Mouse (Mus musculus): ENCODE results near the gene Hist1h3b. TPM values are rescaled to one million over a fixed set of nuclear protein-coding genes. Genes with fewer than 3 reads are reported as not detected.

Hist1h3b gene
- polyA plus RNA-seq, 1 experiment from 2014 or later: 10.5 TPM

DNA sequence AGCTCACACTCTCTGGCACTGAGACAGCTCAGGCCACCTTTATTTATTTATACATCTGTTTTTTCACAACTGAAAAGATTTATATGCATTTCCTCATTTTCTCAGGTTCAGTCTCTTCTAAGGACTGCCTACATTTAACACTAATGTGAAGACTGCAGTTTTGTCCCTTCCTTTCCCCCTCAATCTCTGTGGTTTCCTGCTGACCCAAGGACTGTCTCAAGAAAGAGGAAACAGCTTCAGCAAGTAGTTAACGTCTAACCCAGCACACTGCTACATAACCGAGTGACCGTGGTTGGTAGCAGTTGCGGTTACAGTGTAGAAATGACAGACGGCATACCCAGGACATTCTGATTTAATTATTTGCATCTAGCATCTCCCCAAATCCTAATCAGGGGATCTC, 47.3 kb downstream of the Hist1h3b start:
- DNase-seq (ENCODE audit: low spot score) (no peak), ATAC-seq (replicated peaks; ENCODE audit: insufficient number of reproducible peaks, low FRiP score, low TSS enrichment, low read depth) (no peak)
- WGBS: 68% methylated on average over 5 of the region's 5 CpGs
- no peak overlapping the region for H3K27ac ChIP-seq (replicated peaks; ENCODE audit: low read depth, low read length)
- H3K4me2 ChIP-seq (ENCODE audit: low read depth, low read length): no peak overlapping the region
- H3K4me3 ChIP-seq (ENCODE audit: low read depth, low read length): no peak overlapping the region
- no peak overlapping the region for H3K9ac ChIP-seq (replicated peaks; ENCODE audit: low read length)
- H3K4me1 ChIP-seq (ENCODE audit: control insufficient read depth, insufficient read depth, low read length): no peaks in the 10 kb centered on the region
- no peaks in the 10 kb centered on the region for H3K36me3 ChIP-seq (replicated peaks; ENCODE audit: control insufficient read depth, insufficient read depth, low read depth, low read length)
- no peaks in the 10 kb centered on the region for H3K9me3 ChIP-seq (replicated peaks; ENCODE audit: control insufficient read depth, low read length)
- no peaks in the 10 kb centered on the region for H3K27me3 ChIP-seq (ENCODE audit: control insufficient read depth, insufficient read depth, low read length)

Small RNAs within 50 kb of the gene (microRNA-seq; reads per million reads assigned to microRNA genes)
- gene Gm44314 (ENCODE audit: borderline number of aligned reads): not detected
- not detected for gene Gm44484 (ENCODE audit: borderline number of aligned reads)

Other genes with a start within 250 kb of the Hist1h3b start
- gene Hist1h4h, start 221.2 kb upstream of the Hist1h3b start, polyA plus RNA-seq (2014; fragmentation: Nextera tagmentation; extraction: Ambion mirVana): 3.5 and 5.0 TPM in 2 replicates
- 7.8 and 7.9 TPM in 2 replicates for gene Hist1h2af, start 218.4 kb upstream of the Hist1h3b start, polyA plus RNA-seq (2014; fragmentation: Nextera tagmentation; extraction: Ambion mirVana)
- 6.1 and 7.8 TPM in 2 replicates for gene Hist1h3g, start 216.8 kb upstream of the Hist1h3b start, polyA plus RNA-seq (2014; fragmentation: Nextera tagmentation; extraction: Ambion mirVana)
- gene Hist1h2bh, start 208.9 kb upstream of the Hist1h3b start, polyA plus RNA-seq (2014; fragmentation: Nextera tagmentation; extraction: Ambion mirVana): 0.67 and 1.3 TPM in 2 replicates
- 1.2 and 1.5 TPM in 2 replicates for gene Hist1h3f, start 208.2 kb upstream of the Hist1h3b start, polyA plus RNA-seq (2014; fragmentation: Nextera tagmentation; extraction: Ambion mirVana)
- gene Hist1h4f, start 200.6 kb upstream of the Hist1h3b start, polyA plus RNA-seq (2014; fragmentation: Nextera tagmentation; extraction: Ambion mirVana): 1.3 TPM in 1 of 2 replicates, not detected in the other
- gene Hist1h1d, start 199.0 kb upstream of the Hist1h3b start, polyA plus RNA-seq (2014; fragmentation: Nextera tagmentation; extraction: Ambion mirVana): 0.53 and 0.71 TPM in 2 replicates
- gene Hist1h3e, start 189.9 kb upstream of the Hist1h3b start, polyA plus RNA-seq (2014; fragmentation: Nextera tagmentation; extraction: Ambion mirVana): 9.0 and 12.1 TPM in 2 replicates
- gene Hist1h2ae, start 181.0 kb upstream of the Hist1h3b start, polyA plus RNA-seq (2014; fragmentation: Nextera tagmentation; extraction: Ambion mirVana): 78.4 and 99.4 TPM in 2 replicates
- 8.4 and 8.6 TPM in 2 replicates for gene Hist1h2bg, start 180.9 kb upstream of the Hist1h3b start, polyA plus RNA-seq (2014; fragmentation: Nextera tagmentation; extraction: Ambion mirVana)
- gene Hist1h2bf, start 178.1 kb upstream of the Hist1h3b start, polyA plus RNA-seq (2014; fragmentation: Nextera tagmentation; extraction: Ambion mirVana): 4.1 and 4.9 TPM in 2 replicates
- 2.1 and 3.8 TPM in 2 replicates for gene Hist1h2ad, start 177.9 kb upstream of the Hist1h3b start, polyA plus RNA-seq (2014; fragmentation: Nextera tagmentation; extraction: Ambion mirVana)
- 10.2 and 11.3 TPM in 2 replicates for gene Hist1h3d, start 176.5 kb upstream of the Hist1h3b start, polyA plus RNA-seq (2014; fragmentation: Nextera tagmentation; extraction: Ambion mirVana)
- gene Hist1h4d, start 170.7 kb upstream of the Hist1h3b start, polyA plus RNA-seq (2014; fragmentation: Nextera tagmentation; extraction: Ambion mirVana): 115 and 122 TPM in 2 replicates
- 2.1 and 3.1 TPM in 2 replicates for gene Hist1h2be, start 131.1 kb upstream of the Hist1h3b start, polyA plus RNA-seq (2014; fragmentation: Nextera tagmentation; extraction: Ambion mirVana)
- 23.0 and 24.4 TPM in 2 replicates for gene Hist1h1e, start 129.7 kb upstream of the Hist1h3b start, polyA plus RNA-seq (2014; fragmentation: Nextera tagmentation; extraction: Ambion mirVana)
- 1.4 and 2.2 TPM in 2 replicates for gene Hist1h2ac, start 68.3 kb upstream of the Hist1h3b start, polyA plus RNA-seq (2014; fragmentation: Nextera tagmentation; extraction: Ambion mirVana)
- gene Hist1h2bc, start 68.1 kb upstream of the Hist1h3b start, polyA plus RNA-seq (2014; fragmentation: Nextera tagmentation; extraction: Ambion mirVana): 25.1 and 27.3 TPM in 2 replicates
- not detected in 2 replicates for gene Hist1h1t, start 56.5 kb upstream of the Hist1h3b start, polyA plus RNA-seq (2014; fragmentation: Nextera tagmentation; extraction: Ambion mirVana)
- 6.1 TPM in 2 replicates for gene Hist1h4c, start 53.8 kb upstream of the Hist1h3b start, polyA plus RNA-seq (2014; fragmentation: Nextera tagmentation; extraction: Ambion mirVana)
- 4.3 and 4.6 TPM in 2 replicates for gene Hfe, start 41.4 kb upstream of the Hist1h3b start, polyA plus RNA-seq (2014; fragmentation: Nextera tagmentation; extraction: Ambion mirVana)
- gene Hist1h1c, start 13.5 kb upstream of the Hist1h3b start, polyA plus RNA-seq (2014; fragmentation: Nextera tagmentation; extraction: Ambion mirVana): 18.8 and 19.7 TPM in 2 replicates
- gene Hist1h3c, start 6.7 kb upstream of the Hist1h3b start, polyA plus RNA-seq (2014; fragmentation: Nextera tagmentation; extraction: Ambion mirVana): 15.5 and 18.1 TPM in 2 replicates
- gene Hist1h2bb, start 5.5 kb upstream of the Hist1h3b start, polyA plus RNA-seq (2014; fragmentation: Nextera tagmentation; extraction: Ambion mirVana): 2.6 and 2.9 TPM in 2 replicates
- gene Hist1h2ab, start 1.1 kb upstream of the Hist1h3b start, polyA plus RNA-seq (2014; fragmentation: Nextera tagmentation; extraction: Ambion mirVana): 48.1 and 54.7 TPM in 2 replicates
- 7.4 and 10.1 TPM in 2 replicates for gene Hist1h4b, start 4.7 kb downstream of the Hist1h3b start, polyA plus RNA-seq (2014; fragmentation: Nextera tagmentation; extraction: Ambion mirVana)
- gene Hist1h4a, start 9.0 kb downstream of the Hist1h3b start, polyA plus RNA-seq (2014; fragmentation: Nextera tagmentation; extraction: Ambion mirVana): not detected in 2 replicates
- gene Hist1h3a, start 10.1 kb downstream of the Hist1h3b start, polyA plus RNA-seq (2014; fragmentation: Nextera tagmentation; extraction: Ambion mirVana): 4.0 and 4.3 TPM in 2 replicates
- 4.5 and 5.0 TPM in 2 replicates for gene Hist1h1a, start 11.4 kb downstream of the Hist1h3b start, polyA plus RNA-seq (2014; fragmentation: Nextera tagmentation; extraction: Ambion mirVana)
- gene Trim38, start 17.6 kb downstream of the Hist1h3b start, polyA plus RNA-seq (2014; fragmentation: Nextera tagmentation; extraction: Ambion mirVana): 0.18 TPM in 1 of 2 replicates, not detected in the other
- gene Slc17a2, start 54.7 kb downstream of the Hist1h3b start, polyA plus RNA-seq (2014; fragmentation: Nextera tagmentation; extraction: Ambion mirVana): not detected in 2 replicates
- not detected in 2 replicates for gene Slc17a3, start 87.2 kb downstream of the Hist1h3b start, polyA plus RNA-seq (2014; fragmentation: Nextera tagmentation; extraction: Ambion mirVana)
- gene Slc17a1, start 115.5 kb downstream of the Hist1h3b start, polyA plus RNA-seq (2014; fragmentation: Nextera tagmentation; extraction: Ambion mirVana): not detected in 2 replicates
- not detected in 2 replicates for gene Slc17a4, start 162.7 kb downstream of the Hist1h3b start, polyA plus RNA-seq (2014; fragmentation: Nextera tagmentation; extraction: Ambion mirVana)
- gene Hist1h2ba, start 181.9 kb downstream of the Hist1h3b start, polyA plus RNA-seq (2014; fragmentation: Nextera tagmentation; extraction: Ambion mirVana): not detected in 2 replicates
- gene Hist1h2aa, start 182.2 kb downstream of the Hist1h3b start, polyA plus RNA-seq (2014; fragmentation: Nextera tagmentation; extraction: Ambion mirVana): not detected in 2 replicates
- 0.14 TPM in 1 of 2 replicates, not detected in the other for gene Scgn, start 238.9 kb downstream of the Hist1h3b start, polyA plus RNA-seq (2014; fragmentation: Nextera tagmentation; extraction: Ambion mirVana)